In the genomic region with DNA sequence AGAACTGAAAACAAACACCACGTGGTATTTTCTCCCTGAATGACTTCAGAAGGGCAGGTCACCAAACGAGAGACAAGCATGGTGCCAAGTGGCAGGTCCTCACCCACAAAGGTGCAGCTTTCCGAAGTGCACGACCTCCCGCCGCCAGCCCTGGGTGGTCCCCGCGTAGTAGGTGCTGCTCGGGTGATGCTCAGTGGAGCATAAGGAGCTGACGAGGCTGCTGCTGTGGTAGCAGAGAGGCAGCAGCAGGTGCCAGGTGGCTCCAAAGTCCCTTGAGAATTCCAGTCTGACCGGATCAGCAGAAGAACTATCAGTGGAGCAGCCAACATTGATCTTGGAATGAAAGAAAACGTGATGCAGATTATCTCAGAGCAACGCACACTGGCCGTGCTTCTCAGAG, we compare ENCODE assay signal across 21 mouse cellular contexts.
DNase-seq lines count a peak whose midpoint lies in the region; ATAC-seq and TF ChIP-seq lines count a peak whose summit lies in the region.
"Had no signal": no experiment of that assay in that cellular context is flagged by ENCODE, and none has a peak within 500 bp of the region (broad histone marks: within the 10 kb centered on the region; RNA-seq: fewer than 3 reads in every experiment).

No protein-coding gene starts in this region.

- peak; percentile 82 for DNase-seq in heart, adult 11 months
- peak; percentile 61 for DNase-seq in A20 (ENCODE audit: low read depth, low spot score)
- peak; percentile 55 for DNase-seq in kidney, adult 2 months
- DNase-seq in kidney, postnatal 14 days = peak; percentile 39
- DNase-seq in neural tube, embryonic 10.5 days (ENCODE audit: extremely low spot score, low spot score) = no peak
- DNase-seq in thymus, adult 18-20 months = no peak
- DNase-seq: adrenal gland, postnatal 25 days; cerebellum, adult 9-11 months; embryo, embryonic 11 days; gastrocnemius, postnatal 14 days; heart, postnatal 14 days; midbrain, embryonic 14.5 days; thymus, postnatal 14 days had no signal

- no peak overlapping the region for H3K27ac ChIP-seq in heart, embryonic 11.5 days (ENCODE audit: low read depth, low read length)
- peak overlapping the region; percentile 32; the same call in 1 of the 2 replicates for H3K27ac ChIP-seq in kidney, adult 2 months (ENCODE audit: insufficient read depth, low read depth, low read length)
- H3K27ac ChIP-seq: forebrain, embryonic 12.5 days; heart, embryonic 10.5 days; hindbrain, embryonic 14.5 days; liver, embryonic 12.5 days; stomach, embryonic 15.5 days had no signal

- 84% methylated on average over 14 of the region's 14 CpGs for WGBS in heart, embryonic 11.5 days (ENCODE audit: insufficient replicate concordance)
- 32% methylated on average over 14 of the region's 14 CpGs for WGBS in kidney, adult 2 months

- H3K27me3 ChIP-seq in heart, embryonic 11.5 days (ENCODE audit: control insufficient read depth, insufficient read depth, low read length) = no peaks in the 10 kb centered on the region
- no peaks in the 10 kb centered on the region for H3K27me3 ChIP-seq in kidney, adult 2 months (replicated peaks; ENCODE audit: control insufficient read depth, insufficient read depth, low read length)
- H3K27me3 ChIP-seq: forebrain, embryonic 12.5 days; liver, embryonic 12.5 days; stomach, embryonic 15.5 days had no signal

- H3K9ac ChIP-seq in heart, embryonic 11.5 days (ENCODE audit: low read depth, low read length) = no peak overlapping the region
- H3K9ac ChIP-seq: forebrain, embryonic 12.5 days; hindbrain, embryonic 14.5 days; liver, embryonic 12.5 days; stomach, embryonic 15.5 days had no signal

- H3K4me2 ChIP-seq in heart, embryonic 11.5 days = no peak overlapping the region
- H3K4me2 ChIP-seq: forebrain, embryonic 12.5 days; hindbrain, embryonic 14.5 days; liver, embryonic 12.5 days; stomach, embryonic 15.5 days had no signal

- H3K4me3 ChIP-seq in heart, embryonic 11.5 days (ENCODE audit: low read depth, low read length) = no peak overlapping the region
- H3K4me3 ChIP-seq in kidney, adult 2 months (ENCODE audit: insufficient read depth, low read depth, low read length) = no peak overlapping the region
- H3K4me3 ChIP-seq: forebrain, embryonic 12.5 days; heart, embryonic 10.5 days; liver, embryonic 12.5 days; stomach, embryonic 15.5 days had no signal

- no peaks in the 10 kb centered on the region for H3K4me1 ChIP-seq in heart, embryonic 11.5 days (ENCODE audit: control insufficient read depth, insufficient read depth, low read length)
- H3K4me1 ChIP-seq in kidney, adult 2 months (ENCODE audit: control insufficient read depth, insufficient read depth, low read length) = peaks cover 3% of the 10 kb centered on the region; the same call in 1 of the 2 replicates
- H3K4me1 ChIP-seq: forebrain, embryonic 12.5 days; heart, embryonic 10.5 days; liver, embryonic 12.5 days; stomach, embryonic 15.5 days had no signal

- H3K9me3 ChIP-seq in heart, embryonic 11.5 days (replicated peaks; ENCODE audit: control insufficient read depth, low read length) = no peaks in the 10 kb centered on the region
- H3K9me3 ChIP-seq: forebrain, embryonic 12.5 days; heart, embryonic 10.5 days; liver, embryonic 12.5 days; stomach, embryonic 15.5 days had no signal

- no peaks in the 10 kb centered on the region for H3K36me3 ChIP-seq in heart, embryonic 11.5 days (ENCODE audit: control insufficient read depth, insufficient read depth, low read length)
- no peaks in the 10 kb centered on the region for H3K36me3 ChIP-seq in kidney, adult 2 months (ENCODE audit: control insufficient read depth, insufficient read depth, low read length)
- H3K36me3 ChIP-seq: forebrain, embryonic 12.5 days; heart, embryonic 10.5 days; stomach, embryonic 15.5 days had no signal

- no peak for TF ChIP-seq CTCF in kidney, adult 2 months (conservative IDR thresholded peaks at IDR 0.05; ENCODE audit: insufficient read depth, insufficient read length, low read depth, low read length)

- no peak for TF ChIP-seq POLR2A in kidney, adult 2 months (IDR thresholded peaks at IDR 0.05; ENCODE audit: low read depth, low read length)

- no peak for ATAC-seq in heart, embryonic 11.5 days (replicated peaks; ENCODE audit: insufficient number of reproducible peaks, low FRiP score, low TSS enrichment)
- ATAC-seq: liver, embryonic 12.5 days; lung, postnatal 0 days; Patski had no signal

Comparison
In these comparisons a context has a peak if more than half of its experiments do, and no peak if none do; other contexts are left out.
1. DNase-seq: peak in heart, adult 11 months (single experiment), A20 (single experiment), kidney, adult 2 months (single experiment) and kidney, postnatal 14 days (single experiment); none in neural tube, embryonic 10.5 days (single experiment) and thymus, adult 18-20 months (0 of 2).